14 mouse cellular contexts compared by ENCODE assay signal in the genomic region with DNA sequence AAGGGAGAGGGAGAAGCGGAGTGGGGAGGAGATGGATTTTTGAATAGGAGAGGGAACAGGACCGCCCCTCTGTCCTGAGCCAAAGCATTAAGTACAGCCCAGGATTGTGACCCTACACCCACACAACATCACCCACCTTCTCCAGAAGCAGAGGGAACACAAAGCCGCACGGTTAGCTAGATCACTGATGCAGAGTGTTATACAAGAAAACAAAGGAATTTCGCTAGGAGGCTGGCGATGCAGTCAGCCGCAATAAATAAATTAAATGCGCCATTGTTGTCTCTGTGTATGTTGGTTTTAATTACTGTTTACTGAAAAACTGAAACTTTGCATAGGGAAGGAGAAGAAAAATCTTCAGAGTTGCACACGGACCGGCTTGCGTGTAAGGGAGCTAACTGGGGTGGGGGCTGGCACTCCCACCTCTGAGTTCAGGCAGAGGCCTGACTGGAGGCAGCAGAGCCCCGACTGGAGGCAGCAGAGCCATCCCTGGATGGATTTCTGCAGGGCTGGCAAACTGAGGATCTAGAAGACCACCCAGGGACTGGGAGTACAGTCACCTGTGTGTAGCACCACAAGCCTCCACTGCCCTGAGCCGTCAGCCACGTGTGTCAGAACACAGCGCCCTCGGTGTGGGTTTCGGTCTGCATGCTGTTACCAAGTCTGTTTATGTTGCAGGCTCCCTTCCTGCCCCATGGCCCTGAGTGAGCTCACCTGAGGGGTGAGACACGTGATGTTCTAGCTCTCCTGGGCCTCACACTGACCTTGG.
DNase-seq lines count a peak whose midpoint lies in the region; ATAC-seq and TF ChIP-seq lines count a peak whose summit lies in the region.
"Had no signal": no experiment of that assay in that cellular context is flagged by ENCODE, and none has a peak within 500 bp of the region (broad histone marks: within the 10 kb centered on the region; RNA-seq: fewer than 3 reads in every experiment).

No protein-coding gene starts in this region.

- no peak for ATAC-seq in midbrain, embryonic 16.5 days
- ATAC-seq in forebrain, embryonic 13.5 days: peak; percentile 43; the same call in 1 of the 2 replicates
- no peak for ATAC-seq in frontal cortex, adult (ENCODE audit: low TSS enrichment)
- ATAC-seq: Patski had no signal

- H3K4me3 ChIP-seq in midbrain, embryonic 16.5 days (ENCODE audit: low read depth, low read length): no peak overlapping the region
- H3K4me3 ChIP-seq in midbrain, embryonic 10.5 days: no peak overlapping the region
- no peak overlapping the region for H3K4me3 ChIP-seq in forebrain, embryonic 13.5 days
- no peak overlapping the region for H3K4me3 ChIP-seq in layer of hippocampus, adult 2 months
- H3K4me3 ChIP-seq: heart, embryonic 10.5 days; stomach, embryonic 15.5 days had no signal

- no peaks in the 10 kb centered on the region for H3K9me3 ChIP-seq in midbrain, embryonic 16.5 days (replicated peaks; ENCODE audit: control insufficient read depth, low read length, poor library complexity, severe bottlenecking)
- no peaks in the 10 kb centered on the region for H3K9me3 ChIP-seq in midbrain, embryonic 10.5 days (replicated peaks)
- no peaks in the 10 kb centered on the region for H3K9me3 ChIP-seq in forebrain, embryonic 13.5 days (replicated peaks)
- H3K9me3 ChIP-seq: heart, embryonic 10.5 days; stomach, embryonic 15.5 days had no signal

- no peaks in the 10 kb centered on the region for H3K36me3 ChIP-seq in midbrain, embryonic 16.5 days (ENCODE audit: control insufficient read depth, insufficient read depth, low read length)
- no peaks in the 10 kb centered on the region for H3K36me3 ChIP-seq in midbrain, embryonic 10.5 days
- H3K36me3 ChIP-seq in forebrain, embryonic 13.5 days (ENCODE audit: poor library complexity, severe bottlenecking): no peaks in the 10 kb centered on the region
- H3K36me3 ChIP-seq: heart, embryonic 10.5 days; stomach, embryonic 15.5 days had no signal

- no peaks in the 10 kb centered on the region for H3K27me3 ChIP-seq in midbrain, embryonic 16.5 days (ENCODE audit: control insufficient read depth, insufficient read depth, low read depth, low read length)
- no peaks in the 10 kb centered on the region for H3K27me3 ChIP-seq in midbrain, embryonic 10.5 days (ENCODE audit: low read depth, poor library complexity, severe bottlenecking)
- H3K27me3 ChIP-seq in forebrain, embryonic 13.5 days: peaks cover 29% of the 10 kb centered on the region; the same call in 1 of the 2 replicates
- H3K27me3 ChIP-seq: stomach, embryonic 15.5 days had no signal

- no peak for TF ChIP-seq CTCF in layer of hippocampus, adult 2 months (conservative IDR thresholded peaks at IDR 0.05)

- peak overlapping the region; percentile 32; the same call in 1 of the 2 replicates for H3K27ac ChIP-seq in midbrain, embryonic 16.5 days (ENCODE audit: low read length)
- no peak overlapping the region for H3K27ac ChIP-seq in midbrain, embryonic 10.5 days (replicated peaks)
- no peak overlapping the region for H3K27ac ChIP-seq in forebrain, embryonic 13.5 days
- H3K27ac ChIP-seq in layer of hippocampus, adult 2 months: no peak overlapping the region
- H3K27ac ChIP-seq: heart, embryonic 10.5 days; stomach, embryonic 15.5 days had no signal

- DNase-seq in midbrain, embryonic 10.5 days (ENCODE audit: low spot score): no peak
- DNase-seq in kidney, adult 9 months: peak; percentile 28
- no peak for DNase-seq in layer of hippocampus, adult 2 months (ENCODE audit: low spot score in 2 of 2)
- DNase-seq in layer of hippocampus, postnatal 25 days (ENCODE audit: extremely low spot score in 1 of 2, low spot score in 1 of 2): no peak
- DNase-seq: gastrocnemius, postnatal 10 days; lung, postnatal 10 days; right cerebral cortex, postnatal 4 days had no signal

- whole genome bisulfite sequencing in midbrain, embryonic 16.5 days: 57% methylated on average over 18 of the region's 18 CpGs
- WGBS in midbrain, embryonic 10.5 days: 64% methylated on average over 18 of the region's 18 CpGs
- WGBS in forebrain, embryonic 13.5 days: 30% methylated on average over 18 of the region's 18 CpGs

- no peak overlapping the region for H3K4me2 ChIP-seq in midbrain, embryonic 16.5 days (ENCODE audit: low read length)
- H3K4me2 ChIP-seq in forebrain, embryonic 13.5 days: peak overlapping the region; percentile 27
- H3K4me2 ChIP-seq: liver, embryonic 11.5 days; stomach, embryonic 15.5 days had no signal

- H3K4me1 ChIP-seq in midbrain, embryonic 16.5 days (ENCODE audit: control insufficient read depth, insufficient read depth, low read length): no peaks in the 10 kb centered on the region
- peaks cover 18% of the 10 kb centered on the region for H3K4me1 ChIP-seq in midbrain, embryonic 10.5 days
- peaks cover 11% of the 10 kb centered on the region for H3K4me1 ChIP-seq in forebrain, embryonic 13.5 days
- H3K4me1 ChIP-seq: heart, embryonic 10.5 days; stomach, embryonic 15.5 days had no signal

- H3K9ac ChIP-seq in midbrain, embryonic 16.5 days (ENCODE audit: low read depth, low read length): peak overlapping the region; percentile 40; the same call in 1 of the 2 replicates
- peak overlapping the region; percentile 9; the same call in 1 of the 2 replicates for H3K9ac ChIP-seq in forebrain, embryonic 13.5 days
- H3K9ac ChIP-seq: stomach, embryonic 15.5 days had no signal
